ENCODE assay signal across 11 mouse cellular contexts in the genomic region with DNA sequence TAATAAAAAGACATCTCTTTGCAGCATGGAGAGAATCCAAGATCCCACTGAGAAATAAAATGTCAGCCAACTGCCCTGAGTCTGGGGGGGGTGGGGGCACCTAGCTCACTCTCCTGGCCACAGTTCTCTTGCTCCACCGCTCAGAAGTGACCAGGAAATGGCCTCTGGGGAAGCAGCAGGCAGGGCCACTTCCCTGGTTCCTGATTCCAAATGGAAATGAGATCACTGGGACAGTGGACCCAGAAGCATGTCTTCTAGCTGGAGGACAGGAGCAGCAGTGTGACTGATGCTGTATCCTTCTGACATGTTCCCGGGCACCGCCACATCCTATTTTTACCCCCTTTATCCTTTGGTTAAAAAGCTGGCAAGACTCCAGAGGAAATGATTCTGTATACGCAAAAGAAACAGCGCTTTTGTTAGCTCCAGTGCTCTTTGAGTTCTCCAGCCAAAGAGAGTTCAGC. TPM values are rescaled to one million over a fixed set of nuclear protein-coding genes. Genes with fewer than 3 reads are reported as not detected.
A peak's percentile ranks its signal among the peaks of the same experiment; 100 is the strongest.
DNase-seq lines count a peak whose midpoint lies in the region; ATAC-seq and TF ChIP-seq lines count a peak whose summit lies in the region.
"Had no signal": no experiment of that assay in that cellular context is flagged by ENCODE, and none has a peak within 500 bp of the region (broad histone marks: within the 10 kb centered on the region; RNA-seq: fewer than 3 reads in every experiment).

No protein-coding gene starts in this region.

- H3K27me3 ChIP-seq in forebrain, embryonic 15.5 days = no peaks in the 10 kb centered on the region
- no peaks in the 10 kb centered on the region for H3K27me3 ChIP-seq in forebrain, embryonic 13.5 days
- no peaks in the 10 kb centered on the region for H3K27me3 ChIP-seq in limb, embryonic 14.5 days (ENCODE audit: control insufficient read depth, insufficient read depth, low read length)
- no peaks in the 10 kb centered on the region for H3K27me3 ChIP-seq in limb, embryonic 10.5 days (ENCODE audit: low read depth, poor library complexity, severe bottlenecking)
- no peaks in the 10 kb centered on the region for H3K27me3 ChIP-seq in cerebellum, adult 2 months (ENCODE audit: control insufficient read depth, insufficient read depth, low read length)
- no peaks in the 10 kb centered on the region for H3K27me3 ChIP-seq in lung, postnatal 0 days (replicated peaks; ENCODE audit: insufficient read depth, low read length)

- H3K4me3 ChIP-seq in forebrain, embryonic 15.5 days = no peak overlapping the region
- H3K4me3 ChIP-seq in forebrain, embryonic 13.5 days = no peak overlapping the region
- no peak overlapping the region for H3K4me3 ChIP-seq in limb, embryonic 14.5 days (replicated peaks; ENCODE audit: low read length)
- H3K4me3 ChIP-seq in limb, embryonic 10.5 days = no peak overlapping the region
- no peak overlapping the region for H3K4me3 ChIP-seq in cerebellum, adult 2 months (replicated peaks; ENCODE audit: insufficient read depth, low read depth, low read length)
- no peak overlapping the region for H3K4me3 ChIP-seq in lung, postnatal 0 days (ENCODE audit: low read depth, low read length)

- no peak overlapping the region for H3K9ac ChIP-seq in forebrain, embryonic 15.5 days (replicated peaks)
- no peak overlapping the region for H3K9ac ChIP-seq in forebrain, embryonic 13.5 days
- H3K9ac ChIP-seq in limb, embryonic 14.5 days (ENCODE audit: low read depth, low read length, severe bottlenecking) = no peak overlapping the region
- H3K9ac ChIP-seq in lung, postnatal 0 days (replicated peaks; ENCODE audit: low read depth) = no peak overlapping the region

- no peak for TF ChIP-seq CTCF in cerebellum, adult 2 months (IDR thresholded peaks at IDR 0.05; ENCODE audit: borderline replicate concordance, insufficient read depth, low read depth, low read length)
- no peak for TF ChIP-seq CTCF in lung, postnatal 0 days (IDR thresholded peaks at IDR 0.05)

- DNase-seq in limb, embryonic 14.5 days (ENCODE audit: low spot score) = peak; percentile 25
- DNase-seq in limb, embryonic 10.5 days (ENCODE audit: low spot score) = no peak
- peak; percentile 73 to 84 for DNase-seq in cerebellum, adult 2 months
- DNase-seq in lung, postnatal 0 days (ENCODE audit: low spot score) = peak; percentile 54
- DNase-seq in right cerebral cortex, postnatal 14 days = no peak
- no peak for DNase-seq in thymus, postnatal 10 days (ENCODE audit: low spot score in 2 of 2)
- DNase-seq: kidney, postnatal 36 days; liver; thymus, postnatal 25 days had no signal

- H3K9me3 ChIP-seq in forebrain, embryonic 15.5 days = no peaks in the 10 kb centered on the region
- no peaks in the 10 kb centered on the region for H3K9me3 ChIP-seq in forebrain, embryonic 13.5 days (replicated peaks)
- H3K9me3 ChIP-seq in limb, embryonic 14.5 days (ENCODE audit: control insufficient read depth, low read length) = no peaks in the 10 kb centered on the region
- no peaks in the 10 kb centered on the region for H3K9me3 ChIP-seq in limb, embryonic 10.5 days (replicated peaks)
- H3K9me3 ChIP-seq in lung, postnatal 0 days (ENCODE audit: low read length) = no peaks in the 10 kb centered on the region

- no peak overlapping the region for H3K27ac ChIP-seq in forebrain, embryonic 15.5 days (replicated peaks)
- no peak overlapping the region for H3K27ac ChIP-seq in forebrain, embryonic 13.5 days
- H3K27ac ChIP-seq in limb, embryonic 14.5 days (replicated peaks; ENCODE audit: low read depth, low read length) = no peak overlapping the region
- no peak overlapping the region for H3K27ac ChIP-seq in limb, embryonic 10.5 days
- no peak overlapping the region for H3K27ac ChIP-seq in cerebellum, adult 2 months (ENCODE audit: insufficient read depth, low read length)
- no peak overlapping the region for H3K27ac ChIP-seq in lung, postnatal 0 days (ENCODE audit: low read length)

- WGBS in forebrain, embryonic 15.5 days = 24% methylated on average over 5 of the region's 5 CpGs
- 32% methylated on average over 5 of the region's 5 CpGs for WGBS in forebrain, embryonic 13.5 days
- WGBS in limb, embryonic 14.5 days = 65% methylated on average over 5 of the region's 5 CpGs
- WGBS in limb, embryonic 10.5 days = 83% methylated on average over 5 of the region's 5 CpGs
- WGBS in cerebellum, adult 2 months = 14% methylated on average over 5 of the region's 5 CpGs
- WGBS in lung, postnatal 0 days = 35% methylated on average over 5 of the region's 5 CpGs

- no peaks in the 10 kb centered on the region for H3K36me3 ChIP-seq in forebrain, embryonic 15.5 days
- no peaks in the 10 kb centered on the region for H3K36me3 ChIP-seq in forebrain, embryonic 13.5 days (ENCODE audit: poor library complexity, severe bottlenecking)
- no peaks in the 10 kb centered on the region for H3K36me3 ChIP-seq in limb, embryonic 14.5 days (ENCODE audit: control insufficient read depth, insufficient read depth, low read length)
- H3K36me3 ChIP-seq in limb, embryonic 10.5 days = no peaks in the 10 kb centered on the region
- no peaks in the 10 kb centered on the region for H3K36me3 ChIP-seq in lung, postnatal 0 days (ENCODE audit: insufficient read depth, low read length)

- H3K4me1 ChIP-seq in forebrain, embryonic 15.5 days = peaks cover 12% of the 10 kb centered on the region
- H3K4me1 ChIP-seq in forebrain, embryonic 13.5 days = peaks cover 13% of the 10 kb centered on the region
- H3K4me1 ChIP-seq in limb, embryonic 14.5 days (ENCODE audit: control insufficient read depth, insufficient read depth, low read length) = no peaks in the 10 kb centered on the region
- 0 out of 2 replicates have a peak, but pooled peaks cover 6% of the 10 kb centered on the region for H3K4me1 ChIP-seq in limb, embryonic 10.5 days
- H3K4me1 ChIP-seq in cerebellum, adult 2 months (ENCODE audit: control insufficient read depth, insufficient read depth, low read length) = peaks cover 17% of the 10 kb centered on the region
- H3K4me1 ChIP-seq in lung, postnatal 0 days (ENCODE audit: insufficient read depth, low read depth, low read length) = no peaks in the 10 kb centered on the region

- no peak overlapping the region for H3K4me2 ChIP-seq in forebrain, embryonic 15.5 days (replicated peaks)
- H3K4me2 ChIP-seq in forebrain, embryonic 13.5 days = no peak overlapping the region
- no peak overlapping the region for H3K4me2 ChIP-seq in limb, embryonic 14.5 days (replicated peaks; ENCODE audit: low read depth, low read length, severe bottlenecking)
- no peak overlapping the region for H3K4me2 ChIP-seq in lung, postnatal 0 days (replicated peaks; ENCODE audit: low read depth, low read length)

- TF ChIP-seq POLR2A in limb, embryonic 14.5 days (IDR thresholded peaks at IDR 0.05; ENCODE audit: borderline replicate concordance, extremely low read depth, insufficient read depth, insufficient read length) = no peak
- TF ChIP-seq POLR2A in cerebellum, adult 2 months (IDR thresholded peaks at IDR 0.05; ENCODE audit: borderline replicate concordance, insufficient read depth, low read length) = no peak

- ATAC-seq in forebrain, embryonic 15.5 days (replicated peaks) = 0 out of 2 replicates have a peak, but pooled peaks have one; percentile 23
- no peak for ATAC-seq in forebrain, embryonic 13.5 days
- no peak for ATAC-seq in limb, embryonic 14.5 days (ENCODE audit: low FRiP score, low read depth)
- ATAC-seq in lung, postnatal 0 days = peak; percentile 82

- TF ChIP-seq EP300 in lung, postnatal 0 days (IDR thresholded peaks at IDR 0.05) = peak; percentile 34; the same call in 1 of the 2 replicates

RNA-seq across cellular contexts. Expression of gene Atg4a-ps, which starts 21.2 kb away (rescaled TPM):
- 0.24 TPM in 1 of 2 replicates, not detected in the other for polyA plus RNA-seq in forebrain, embryonic 15.5 days (2015; fragmentation: Nextera tagmentation; extraction: Ambion mirVana)
- polyA plus RNA-seq in forebrain, embryonic 13.5 days (2015; fragmentation: Nextera tagmentation; extraction: Ambion mirVana) = 0.17 and 0.18 TPM in 2 replicates
- polyA plus RNA-seq in limb, embryonic 14.5 days (2012; rRNA removed) = 0.11 and 0.14 TPM in 2 replicates
- 0.36 TPM in 1 of 2 replicates, not detected in the other for polyA plus RNA-seq in limb, embryonic 14.5 days (2014; fragmentation: Nextera tagmentation; extraction: Ambion mirVana)
- not detected in 2 replicates for polyA plus RNA-seq in limb, embryonic 10.5 days (2016; fragmentation: Nextera tagmentation; extraction: Ambion mirVana)
- polyA plus RNA-seq in cerebellum, adult 2 months (2012; rRNA removed) = 0.07 and 0.08 TPM in 2 replicates
- polyA plus RNA-seq in lung, postnatal 0 days (2015; fragmentation: Nextera tagmentation; extraction: Ambion mirVana) = 0.15 and 0.35 TPM in 2 replicates

RNA-seq across cellular contexts. Expression of gene Syt6, which starts 49.6 kb away (rescaled TPM):
- polyA plus RNA-seq in forebrain, embryonic 15.5 days (2015; fragmentation: Nextera tagmentation; extraction: Ambion mirVana) = 19.2 and 22.1 TPM in 2 replicates
- 6.2 and 9.0 TPM in 2 replicates for polyA plus RNA-seq in forebrain, embryonic 13.5 days (2015; fragmentation: Nextera tagmentation; extraction: Ambion mirVana)
- 0.44 TPM in 2 replicates for polyA plus RNA-seq in limb, embryonic 14.5 days (2012; rRNA removed)
- polyA plus RNA-seq in limb, embryonic 14.5 days (2014; fragmentation: Nextera tagmentation; extraction: Ambion mirVana) = 0.37 and 0.91 TPM in 2 replicates
- 0.09 and 0.36 TPM in 2 replicates for polyA plus RNA-seq in limb, embryonic 10.5 days (2016; fragmentation: Nextera tagmentation; extraction: Ambion mirVana)
- 11.7 and 12.3 TPM in 2 replicates for polyA plus RNA-seq in cerebellum, adult 2 months (2012; rRNA removed)
- polyA plus RNA-seq in lung, postnatal 0 days (2015; fragmentation: Nextera tagmentation; extraction: Ambion mirVana) = 2.3 and 2.9 TPM in 2 replicates

Comparison
In these comparisons a context has a peak if more than half of its experiments do, and no peak if none do; other contexts are left out.
1. ATAC-seq: peak in forebrain, embryonic 15.5 days (single experiment) and lung, postnatal 0 days (single experiment); none in forebrain, embryonic 13.5 days (single experiment) and limb, embryonic 14.5 days (single experiment).
2. DNase-seq: peak in limb, embryonic 14.5 days (single experiment), cerebellum, adult 2 months (2 of 2) and lung, postnatal 0 days (single experiment); none in limb, embryonic 10.5 days (single experiment), right cerebral cortex, postnatal 14 days (single experiment) and thymus, postnatal 10 days (0 of 2).